ENCODE assay signal across 28 mouse cellular contexts in genomic region chr11:48661641-48662040, GRCm38 (mm10).
DNase-seq lines count a peak whose midpoint lies in the region; ATAC-seq and TF ChIP-seq lines count a peak whose summit lies in the region.
"Had no signal": no experiment of that assay in that cellular context is flagged by ENCODE, and none has a peak within 500 bp of the region (broad histone marks: within the 10 kb centered on the region; RNA-seq: fewer than 3 reads in every experiment).

No protein-coding gene starts in this region.

- no peak for DNase-seq in hindbrain, embryonic 11.5 days (ENCODE audit: low spot score)
- no peak for DNase-seq in midbrain, embryonic 11.5 days (ENCODE audit: low spot score, missing footprints)
- DNase-seq in forebrain, postnatal 0 days, result no peak
- no peak for DNase-seq in gastrocnemius, adult 8-10 months (ENCODE audit: low spot score in 2 of 2)
- no peak for DNase-seq in gastrocnemius, adult 2 months
- DNase-seq: adrenal gland, postnatal 25 days; B cell, adult 2 months; cerebellum, adult 9-10 months; embryo, embryonic 11 days; gastrocnemius, postnatal 25 days; heart, postnatal 36 days; kidney, adult 11 months; layer of hippocampus, postnatal 36 days; liver; lung, adult 2 months; lung, postnatal 10 days; right cerebral cortex, postnatal 25 days; thymus, postnatal 14 days had no signal

- no peak overlapping the region for H3K27ac ChIP-seq in hindbrain, embryonic 12.5 days
- no peak overlapping the region for H3K27ac ChIP-seq in hindbrain, embryonic 11.5 days (ENCODE audit: low read depth, low read length)
- no peak overlapping the region for H3K27ac ChIP-seq in midbrain, embryonic 13.5 days
- no peak overlapping the region for H3K27ac ChIP-seq in midbrain, embryonic 11.5 days (ENCODE audit: low read depth, low read length)
- no peak overlapping the region for H3K27ac ChIP-seq in forebrain, postnatal 0 days (ENCODE audit: low read depth, low read length)
- no peak overlapping the region for H3K27ac ChIP-seq in hindbrain, embryonic 16.5 days (ENCODE audit: low read depth, low read length)
- H3K27ac ChIP-seq in gastrocnemius, adult 2 months, result no peak overlapping the region
- H3K27ac ChIP-seq: embryonic facial prominence, embryonic 12.5 days; heart, embryonic 10.5 days; liver, embryonic 14.5 days; macrophage; neural tube, embryonic 15.5 days; stomach, embryonic 15.5 days had no signal

- peaks cover 2% of the 10 kb centered on the region; the same call in 1 of the 2 replicates for H3K4me1 ChIP-seq in hindbrain, embryonic 12.5 days
- no peaks in the 10 kb centered on the region for H3K4me1 ChIP-seq in hindbrain, embryonic 11.5 days (replicated peaks; ENCODE audit: control insufficient read depth, insufficient read depth, low read length)
- no peaks in the 10 kb centered on the region for H3K4me1 ChIP-seq in midbrain, embryonic 13.5 days (replicated peaks)
- no peaks in the 10 kb centered on the region for H3K4me1 ChIP-seq in midbrain, embryonic 11.5 days (ENCODE audit: control insufficient read depth, insufficient read depth, low read length)
- H3K4me1 ChIP-seq in forebrain, postnatal 0 days (ENCODE audit: insufficient read depth), result no peaks in the 10 kb centered on the region
- H3K4me1 ChIP-seq in hindbrain, embryonic 16.5 days (ENCODE audit: control insufficient read depth, insufficient read depth, low read depth, low read length), result peaks cover 2% of the 10 kb centered on the region; the same call in 1 of the 2 replicates
- H3K4me1 ChIP-seq: embryonic facial prominence, embryonic 12.5 days; heart, embryonic 10.5 days; stomach, embryonic 15.5 days had no signal

- H3K27me3 ChIP-seq in hindbrain, embryonic 12.5 days, result no peaks in the 10 kb centered on the region
- no peaks in the 10 kb centered on the region for H3K27me3 ChIP-seq in hindbrain, embryonic 11.5 days (ENCODE audit: control insufficient read depth, insufficient read depth, low read length)
- H3K27me3 ChIP-seq in midbrain, embryonic 13.5 days, result no peaks in the 10 kb centered on the region
- no peaks in the 10 kb centered on the region for H3K27me3 ChIP-seq in midbrain, embryonic 11.5 days (ENCODE audit: control insufficient read depth, insufficient read depth, low read length)
- no peaks in the 10 kb centered on the region for H3K27me3 ChIP-seq in forebrain, postnatal 0 days (ENCODE audit: insufficient read depth, low read length)
- H3K27me3 ChIP-seq in hindbrain, embryonic 16.5 days (replicated peaks; ENCODE audit: control insufficient read depth, insufficient read depth, low read length), result no peaks in the 10 kb centered on the region
- H3K27me3 ChIP-seq: embryonic facial prominence, embryonic 12.5 days; neural tube, embryonic 15.5 days; stomach, embryonic 15.5 days had no signal

- no peak overlapping the region for H3K4me3 ChIP-seq in hindbrain, embryonic 12.5 days
- H3K4me3 ChIP-seq in hindbrain, embryonic 11.5 days (ENCODE audit: low read depth, low read length), result no peak overlapping the region
- H3K4me3 ChIP-seq in midbrain, embryonic 13.5 days (replicated peaks), result no peak overlapping the region
- H3K4me3 ChIP-seq in midbrain, embryonic 11.5 days (ENCODE audit: low read depth, low read length), result no peak overlapping the region
- no peak overlapping the region for H3K4me3 ChIP-seq in forebrain, postnatal 0 days (ENCODE audit: low read depth, low read length)
- H3K4me3 ChIP-seq in hindbrain, embryonic 16.5 days (ENCODE audit: low read length), result no peak overlapping the region
- no peak overlapping the region for H3K4me3 ChIP-seq in gastrocnemius, adult 2 months
- H3K4me3 ChIP-seq: embryonic facial prominence, embryonic 12.5 days; heart, embryonic 10.5 days; neural tube, embryonic 15.5 days; stomach, embryonic 15.5 days had no signal

- no peak overlapping the region for H3K9ac ChIP-seq in hindbrain, embryonic 12.5 days
- no peak overlapping the region for H3K9ac ChIP-seq in hindbrain, embryonic 11.5 days (ENCODE audit: low read depth, low read length)
- no peak overlapping the region for H3K9ac ChIP-seq in midbrain, embryonic 13.5 days (replicated peaks)
- no peak overlapping the region for H3K9ac ChIP-seq in midbrain, embryonic 11.5 days (ENCODE audit: low read length)
- no peak overlapping the region for H3K9ac ChIP-seq in forebrain, postnatal 0 days
- no peak overlapping the region for H3K9ac ChIP-seq in hindbrain, embryonic 16.5 days (ENCODE audit: low read depth, low read length)
- H3K9ac ChIP-seq: embryonic facial prominence, embryonic 12.5 days; liver, embryonic 14.5 days; neural tube, embryonic 15.5 days; stomach, embryonic 15.5 days had no signal

- no peaks in the 10 kb centered on the region for H3K36me3 ChIP-seq in hindbrain, embryonic 12.5 days
- H3K36me3 ChIP-seq in hindbrain, embryonic 11.5 days (ENCODE audit: control insufficient read depth, insufficient read depth, low read length), result no peaks in the 10 kb centered on the region
- no peaks in the 10 kb centered on the region for H3K36me3 ChIP-seq in midbrain, embryonic 13.5 days
- no peaks in the 10 kb centered on the region for H3K36me3 ChIP-seq in midbrain, embryonic 11.5 days (ENCODE audit: control insufficient read depth, insufficient read depth, low read length)
- H3K36me3 ChIP-seq in forebrain, postnatal 0 days (ENCODE audit: insufficient read depth), result no peaks in the 10 kb centered on the region
- no peaks in the 10 kb centered on the region for H3K36me3 ChIP-seq in hindbrain, embryonic 16.5 days (ENCODE audit: control insufficient read depth, insufficient read depth, low read length)
- H3K36me3 ChIP-seq: embryonic facial prominence, embryonic 12.5 days; heart, embryonic 10.5 days; neural tube, embryonic 15.5 days; stomach, embryonic 15.5 days had no signal

- intact Hi-C loops in gastrocnemius, adult 2 months (cut with DNase I), result no loop called here

- 55% methylated on average over 4 of the region's 4 CpGs for whole genome bisulfite sequencing in hindbrain, embryonic 12.5 days
- WGBS in hindbrain, embryonic 11.5 days, result 54% methylated on average over 4 of the region's 4 CpGs
- WGBS in midbrain, embryonic 13.5 days, result 54% methylated on average over 4 of the region's 4 CpGs
- WGBS in midbrain, embryonic 11.5 days, result 62% methylated on average over 4 of the region's 4 CpGs
- WGBS in forebrain, postnatal 0 days, result 45% methylated on average over 4 of the region's 4 CpGs
- WGBS in hindbrain, embryonic 16.5 days, result 53% methylated on average over 4 of the region's 4 CpGs

- no peaks in the 10 kb centered on the region for H3K9me3 ChIP-seq in hindbrain, embryonic 12.5 days (replicated peaks)
- H3K9me3 ChIP-seq in hindbrain, embryonic 11.5 days (ENCODE audit: control insufficient read depth, low read length), result no peaks in the 10 kb centered on the region
- no peaks in the 10 kb centered on the region for H3K9me3 ChIP-seq in midbrain, embryonic 13.5 days
- H3K9me3 ChIP-seq in midbrain, embryonic 11.5 days (ENCODE audit: control insufficient read depth, low read length), result no peaks in the 10 kb centered on the region
- no peaks in the 10 kb centered on the region for H3K9me3 ChIP-seq in forebrain, postnatal 0 days (ENCODE audit: low read length)
- no peaks in the 10 kb centered on the region for H3K9me3 ChIP-seq in hindbrain, embryonic 16.5 days (ENCODE audit: control insufficient read depth, low read length)
- H3K9me3 ChIP-seq: embryonic facial prominence, embryonic 12.5 days; heart, embryonic 10.5 days; neural tube, embryonic 15.5 days; stomach, embryonic 15.5 days had no signal

- H3K4me2 ChIP-seq in hindbrain, embryonic 12.5 days (replicated peaks), result no peak overlapping the region
- no peak overlapping the region for H3K4me2 ChIP-seq in hindbrain, embryonic 11.5 days (replicated peaks; ENCODE audit: low read depth, low read length)
- H3K4me2 ChIP-seq in midbrain, embryonic 13.5 days (replicated peaks), result no peak overlapping the region
- H3K4me2 ChIP-seq in midbrain, embryonic 11.5 days, result no peak overlapping the region
- no peak overlapping the region for H3K4me2 ChIP-seq in forebrain, postnatal 0 days (ENCODE audit: low read depth)
- no peak overlapping the region for H3K4me2 ChIP-seq in hindbrain, embryonic 16.5 days (ENCODE audit: low read length)
- H3K4me2 ChIP-seq: embryonic facial prominence, embryonic 12.5 days; neural tube, embryonic 15.5 days; stomach, embryonic 15.5 days had no signal

- no peak for TF ChIP-seq CTCF in forebrain, postnatal 0 days (IDR thresholded peaks at IDR 0.05; ENCODE audit: low read depth)
- TF ChIP-seq CTCF in gastrocnemius, adult 2 months (IDR thresholded peaks at IDR 0.05), result no peak

- ATAC-seq in hindbrain, embryonic 12.5 days (ENCODE audit: low FRiP score), result peak; percentile 48; the same call in 1 of the 2 replicates
- ATAC-seq in hindbrain, embryonic 11.5 days (ENCODE audit: low FRiP score), result no peak
- ATAC-seq in midbrain, embryonic 13.5 days, result peak; percentile 68; the same call in 1 of the 2 replicates
- no peak for ATAC-seq in midbrain, embryonic 11.5 days (ENCODE audit: low FRiP score)
- peak; percentile 48; the same call in 1 of the 2 replicates for ATAC-seq in forebrain, postnatal 0 days
- peak; percentile 52; the same call in 1 of the 2 replicates for ATAC-seq in hindbrain, embryonic 16.5 days
- ATAC-seq: inflammation-experienced regulatory T-cells, adult 6 months had no signal

Comparison
In these comparisons a context has a peak if more than half of its experiments do, and no peak if none do; other contexts are left out.
1. ATAC-seq: peak in hindbrain, embryonic 12.5 days (single experiment), midbrain, embryonic 13.5 days (single experiment), forebrain, postnatal 0 days (single experiment) and hindbrain, embryonic 16.5 days (single experiment); none in hindbrain, embryonic 11.5 days (single experiment) and midbrain, embryonic 11.5 days (single experiment).